Mouse (Mus musculus) MEL (cell line): ENCODE data around the gene Tfap2c. TPM values are rescaled to one million over a fixed set of nuclear protein-coding genes. Genes with fewer than 3 reads are reported as not detected.

Experiments used
- DNase-seq: peaks from one replicate; pipeline ENCODE4 v3.0.0; 2011; ENCODE audit warnings: low read depth, low spot score
- H3K27ac ChIP-seq: 2 replicates; pipeline ENCODE4 v1.5.1; 2012; ENCODE audit warnings: low read depth, mild to moderate bottlenecking, control low read depth, low read length, moderate library complexity; ENCODE audit not compliant: control insufficient read depth
- H3K27me3 ChIP-seq, 2 experiments: fragments of 150-350 bp in 1 of 2; sonication (generic) in 1 of 2; 2 replicates each; pipeline ENCODE4 v1.6.1; 2012; ENCODE audit warnings: low read length in 2 of 2, mild to moderate bottlenecking in 2 of 2, improper control_type of control experiment in 1 of 2, moderate library complexity in 1 of 2; ENCODE audit not compliant: insufficient read depth in 2 of 2, control insufficient read depth in 1 of 2
- H3K36me3 ChIP-seq, 2 experiments: 2 replicates each; pipeline ENCODE4 v1.6.1; 2012 to 2014; ENCODE audit warnings: low read length in 2 of 2, improper control_type of control experiment in 1 of 2, inconsistent platforms in 1 of 2, mild to moderate bottlenecking in 1 of 2; ENCODE audit not compliant: insufficient read depth in 2 of 2, control insufficient read depth in 1 of 2
- H3K4me1 ChIP-seq, 2 experiments: fragments of 150-350 bp in 1 of 2; sonication (generic) in 1 of 2; 2 replicates each; pipeline ENCODE4 v1.6.1; 2012; ENCODE audit warnings: low read length in 2 of 2, improper control_type of control experiment in 1 of 2, mild to moderate bottlenecking in 1 of 2; ENCODE audit not compliant: insufficient read depth in 2 of 2, control insufficient read depth in 1 of 2
- H3K4me3 ChIP-seq, 2 experiments: fragments of 150-350 bp in 1 of 2; sonication (generic) in 1 of 2; 2 replicates each; pipeline ENCODE4 v1.5.1; 2012; ENCODE audit warnings: low read depth in 2 of 2, low read length in 2 of 2, mild to moderate bottlenecking in 2 of 2, moderate library complexity in 2 of 2, control low read depth in 1 of 2, improper control_type of control experiment in 1 of 2; ENCODE audit not compliant: control insufficient read depth in 1 of 2, insufficient read depth in 1 of 2
- H3K79me2 ChIP-seq: 2 replicates; pipeline ENCODE4 v1.6.1; 2012; ENCODE audit warnings: mild to moderate bottlenecking, low read length, moderate library complexity; ENCODE audit not compliant: control insufficient read depth, poor library complexity, insufficient read depth
- H3K9ac ChIP-seq: 2 replicates; pipeline ENCODE4 v1.6.1; 2012; ENCODE audit warnings: low read depth, mild to moderate bottlenecking, control low read depth, low read length, moderate library complexity; ENCODE audit not compliant: control insufficient read depth, poor library complexity, severe bottlenecking
- H3K9me3 ChIP-seq: fragments of 150-350 bp; sonication (generic); replicated peaks from 2 replicates; pipeline ENCODE4 v1.6.1; 2012; ENCODE audit warnings: mild to moderate bottlenecking, low read length, improper control_type of control experiment, moderate library complexity; ENCODE audit not compliant: insufficient read depth
- BHLHE40 ChIP-seq: IDR thresholded peaks from 2 replicates; pipeline ENCODE4 v1.6.1; 2012; ENCODE audit warnings: low read depth, mild to moderate bottlenecking, inconsistent platforms, low read length, improper control_type of control experiment, borderline replicate concordance
- CHD1 ChIP-seq: IDR thresholded peaks from 2 replicates; pipeline ENCODE4 v1.6.1; 2012; ENCODE audit warnings: low read depth, mild to moderate bottlenecking, inconsistent platforms, low read length, improper control_type of control experiment
- CHD2 ChIP-seq: IDR thresholded peaks from 2 replicates; pipeline ENCODE4 v1.6.1; 2011; ENCODE audit warnings: low read length, improper control_type of control experiment
- E2F4 ChIP-seq: IDR thresholded peaks from 2 replicates; pipeline ENCODE4 v1.6.1; 2011; ENCODE audit warnings: low read depth, low read length, improper control_type of control experiment, borderline replicate concordance
- ETS1 ChIP-seq: IDR thresholded peaks from 2 replicates; pipeline ENCODE4 v1.6.1; 2012; ENCODE audit warnings: low read depth, mild to moderate bottlenecking, inconsistent platforms, low read length, improper control_type of control experiment, moderate library complexity
- GABPA ChIP-seq: IDR thresholded peaks from 2 replicates; pipeline ENCODE4 v1.6.1; 2012; ENCODE audit warnings: low read depth, mild to moderate bottlenecking, inconsistent platforms, low read length, improper control_type of control experiment, moderate library complexity
- GATA1 ChIP-seq: IDR thresholded peaks from 2 replicates; pipeline ENCODE4 v1.6.1; 2011; ENCODE audit warnings: low read depth, low read length, improper control_type of control experiment
- JUND ChIP-seq: IDR thresholded peaks from 2 replicates; pipeline ENCODE4 v1.6.1; 2011; ENCODE audit warnings: low read depth, mild to moderate bottlenecking, improper control_type of control experiment, low read length
- MAX ChIP-seq: IDR thresholded peaks from 2 replicates; pipeline ENCODE4 v1.6.1; 2011; ENCODE audit warnings: low read length, improper control_type of control experiment
- MEF2A ChIP-seq: IDR thresholded peaks from 2 replicates; pipeline ENCODE4 v1.6.1; 2014; ENCODE audit warnings: low read depth, mild to moderate bottlenecking, inconsistent platforms, low read length, improper control_type of control experiment; ENCODE audit not compliant: poor library complexity, insufficient replicate concordance, severe bottlenecking; ENCODE audit errors: extremely low read depth
- MXI1 ChIP-seq: IDR thresholded peaks from 2 replicates; pipeline ENCODE4 v1.6.1; 2011; ENCODE audit warnings: mild to moderate bottlenecking, low read depth, low read length, improper control_type of control experiment
- NELFE ChIP-seq: IDR thresholded peaks from 2 replicates; pipeline ENCODE4 v1.6.1; 2011; ENCODE audit warnings: low read depth, low read length, improper control_type of control experiment
- NRF1 ChIP-seq: IDR thresholded peaks from 2 replicates; pipeline ENCODE4 v1.6.1; 2014; ENCODE audit warnings: low read depth, mild to moderate bottlenecking, inconsistent platforms, low read length, improper control_type of control experiment, moderate library complexity; ENCODE audit not compliant: poor library complexity, insufficient read depth, severe bottlenecking
- POLR2AphosphoS5 ChIP-seq: IDR thresholded peaks from 2 replicates; pipeline ENCODE4 v1.6.1; 2012; ENCODE audit warnings: low read depth, borderline replicate concordance, mild to moderate bottlenecking, inconsistent platforms, low read length, moderate library complexity, mixed read lengths
- RAD21 ChIP-seq: IDR thresholded peaks from 2 replicates; pipeline ENCODE4 v1.6.1; 2011; ENCODE audit warnings: mild to moderate bottlenecking, low read depth, low read length, improper control_type of control experiment
- SIN3A ChIP-seq: IDR thresholded peaks from 2 replicates; pipeline ENCODE4 v1.6.1; 2012; ENCODE audit warnings: low read length, improper control_type of control experiment, inconsistent platforms
- SMC3 ChIP-seq: IDR thresholded peaks from 2 replicates; pipeline ENCODE4 v1.6.1; 2011; ENCODE audit warnings: low read depth, low read length, improper control_type of control experiment
- TAL1 ChIP-seq: IDR thresholded peaks from 2 replicates; pipeline ENCODE4 v1.6.1; 2012; ENCODE audit warnings: mild to moderate bottlenecking, inconsistent platforms, low read length, moderate library complexity, mixed read lengths
- TBP ChIP-seq: IDR thresholded peaks from 2 replicates; pipeline ENCODE4 v1.8.0; 2011; ENCODE audit warnings: low read depth, low read length, improper control_type of control experiment
- UBTF ChIP-seq: IDR thresholded peaks from 2 replicates; pipeline ENCODE4 v1.6.1; 2012; ENCODE audit warnings: low read depth, mild to moderate bottlenecking, inconsistent platforms, low read length, improper control_type of control experiment, moderate library complexity, borderline replicate concordance; ENCODE audit not compliant: insufficient read depth
- USF2 ChIP-seq, 2 experiments: IDR thresholded peaks; 2 replicates each; pipeline ENCODE4 v1.6.1; 2011 to 2012; ENCODE audit warnings: improper control_type of control experiment in 2 of 2, low read length in 2 of 2, borderline replicate concordance in 1 of 2, inconsistent platforms in 1 of 2, low read depth in 1 of 2, mild to moderate bottlenecking in 1 of 2; ENCODE audit not compliant: insufficient read depth in 1 of 2
- ZC3H11A ChIP-seq: IDR thresholded peaks from 2 replicates; pipeline ENCODE4 v1.6.1; 2012; ENCODE audit warnings: low read depth, mild to moderate bottlenecking, inconsistent platforms, low read length, improper control_type of control experiment
- ZKSCAN1 ChIP-seq: IDR thresholded peaks from 2 replicates; pipeline ENCODE4 v1.6.1; 2012; ENCODE audit warnings: low read depth, mild to moderate bottlenecking, inconsistent platforms, low read length, improper control_type of control experiment, moderate library complexity
- ZNF384 ChIP-seq: IDR thresholded peaks from 2 replicates; pipeline ENCODE4 v1.6.1; 2012; ENCODE audit warnings: low read depth, mild to moderate bottlenecking, inconsistent platforms, low read length, improper control_type of control experiment
- polyA plus RNA-seq, 2 experiments: library from polyadenylated mRNA; stranded (reverse) in 1 of 2; unstranded in 1 of 2; fragments of >175 nt in 1 of 2; fragments of >200 nt in 1 of 2; gene quantifications; 2 replicates each; pipeline versions ENCODE4 v1.2.1 to v1.2.4; 2012; ENCODE audit warnings: low replicate concordance in 2 of 2, low read depth in 1 of 2; ENCODE audit not compliant: insufficient read length in 2 of 2, insufficient read depth in 1 of 2, missing spikeins in 1 of 2
- total RNA-seq: library from RNA; depleted of rRNA; stranded (reverse); fragments of 300-350 nt; gene quantifications from 2 replicates; pipeline ENCODE4 v1.2.3, GENCODE M21; 2012

The Tfap2c gene
- total and polyA plus RNA-seq, 3 experiments: not detected

GRCm38 (mm10) chr2:172516407-172516992, 32.9 kb upstream of the Tfap2c start:
- H3K27me3 ChIP-seq: no peaks in the 10 kb centered on the region
- no peaks in the 10 kb centered on the region for H3K9me3 ChIP-seq
- H3K4me1 ChIP-seq: no peaks in the 10 kb centered on the region
- no peak overlapping the region for H3K9ac ChIP-seq
- H3K4me3 ChIP-seq: no peak overlapping the region
- H3K27ac ChIP-seq: no peak overlapping the region
- no peaks in the 10 kb centered on the region for H3K36me3 ChIP-seq
- H3K79me2 ChIP-seq: no peaks in the 10 kb centered on the region
- no peak for TF ChIP-seq NRF1
- no peak for TF ChIP-seq ZKSCAN1
- TF ChIP-seq GABPA: no peak
- TF ChIP-seq GATA1: no peak
- TF ChIP-seq SIN3A: no peak
- TF ChIP-seq SMC3: no peak
- TF ChIP-seq TBP: no peak
- TF ChIP-seq MXI1: no peak
- TF ChIP-seq TAL1: no peak
- TF ChIP-seq POLR2AphosphoS5: no peak
- TF ChIP-seq CHD2: no peak
- TF ChIP-seq ZC3H11A: no peak
- no peak for TF ChIP-seq ZNF384
- no peak for DNase-seq

DNA sequence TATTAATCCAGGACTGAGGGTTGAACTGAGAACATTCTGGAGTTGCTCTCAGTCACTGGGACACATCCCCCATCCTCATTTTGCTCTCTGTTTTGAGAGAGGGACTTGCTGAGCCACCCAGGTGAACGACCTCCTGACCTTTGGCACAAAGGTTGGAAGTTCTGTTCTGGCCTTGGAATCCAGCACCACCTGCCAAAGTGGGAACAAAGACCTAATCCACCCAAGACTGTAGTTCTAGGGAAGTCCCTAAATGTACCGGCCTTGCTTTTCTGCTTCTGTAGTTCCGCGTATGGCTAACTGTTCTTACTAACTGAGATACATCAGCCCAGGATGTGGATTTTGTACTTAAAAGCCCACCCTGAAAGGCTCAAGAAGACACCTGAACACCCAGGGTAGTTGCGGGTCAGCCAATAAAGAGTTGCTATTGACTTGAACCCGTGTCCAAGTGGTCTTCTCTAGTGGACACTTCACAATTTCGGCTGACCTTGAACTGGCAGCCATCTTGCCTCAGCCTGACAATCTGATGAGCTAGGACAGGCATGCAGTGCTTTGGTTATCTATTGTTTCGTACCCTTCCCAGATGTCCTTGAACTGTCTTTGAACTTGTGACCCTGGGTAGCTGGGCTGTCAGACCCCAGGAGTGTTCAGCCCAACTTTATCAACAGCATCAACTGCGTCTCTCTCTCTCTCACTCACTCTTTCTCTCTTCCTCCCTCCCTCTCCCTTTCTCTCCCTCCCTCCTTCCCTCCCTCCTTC, 28.6 kb upstream of the Tfap2c start:
- Histone ChIP-seq H3K27ac (no peak overlapping the region), H3K9me3 (no peaks in the 10 kb centered on the region), H3K27me3 (no peaks in the 10 kb centered on the region), H3K9ac (no peak overlapping the region), H3K4me3 (no peak overlapping the region), H3K4me1 (no peaks in the 10 kb centered on the region), H3K79me2 (no peaks in the 10 kb centered on the region), H3K36me3 (no peaks in the 10 kb centered on the region)
- DNase-seq: no peak
- TF ChIP-seq SIN3A (no peak), ETS1 (no peak), JUND (no peak), TAL1 (no peak), E2F4 (no peak), USF2 (IDR thresholded peaks at IDR 0.05; ENCODE audit: borderline replicate concordance in 1 of 2, insufficient read depth in 1 of 2, low read depth in 1 of 2, low read length in 2 of 2) (no peak), BHLHE40 (no peak), UBTF (no peak), GABPA (no peak), MEF2A (no peak), NELFE (no peak), POLR2AphosphoS5 (no peak), GATA1 (no peak), TBP (no peak), MAX (no peak), CHD1 (no peak), ZNF384 (no peak), RAD21 (no peak)
